Mouse (Mus musculus) MEL (cell line): ENCODE results near the gene Dctn1. TPM values are rescaled to one million over a fixed set of nuclear protein-coding genes. Genes with fewer than 3 reads are reported as not detected.

Source experiments
- DNase-seq: peaks from one replicate; pipeline ENCODE4 v3.0.0; 2011; ENCODE audit warnings: low read depth, low spot score
- H3K27ac ChIP-seq: 2 replicates; pipeline ENCODE4 v1.5.1; 2012; ENCODE audit warnings: low read depth, mild to moderate bottlenecking, control low read depth, low read length, moderate library complexity; ENCODE audit not compliant: control insufficient read depth
- H3K27me3 ChIP-seq, 2 experiments: fragments of 150-350 bp in 1 of 2; sonication (generic) in 1 of 2; 2 replicates each; pipeline ENCODE4 v1.6.1; 2012; ENCODE audit warnings: low read length in 2 of 2, mild to moderate bottlenecking in 2 of 2, improper control_type of control experiment in 1 of 2, moderate library complexity in 1 of 2; ENCODE audit not compliant: insufficient read depth in 2 of 2, control insufficient read depth in 1 of 2
- H3K36me3 ChIP-seq, 2 experiments: 2 replicates each; pipeline ENCODE4 v1.6.1; 2012 to 2014; ENCODE audit warnings: low read length in 2 of 2, improper control_type of control experiment in 1 of 2, inconsistent platforms in 1 of 2, mild to moderate bottlenecking in 1 of 2; ENCODE audit not compliant: insufficient read depth in 2 of 2, control insufficient read depth in 1 of 2
- H3K4me1 ChIP-seq, 2 experiments: fragments of 150-350 bp in 1 of 2; sonication (generic) in 1 of 2; 2 replicates each; pipeline ENCODE4 v1.6.1; 2012; ENCODE audit warnings: low read length in 2 of 2, improper control_type of control experiment in 1 of 2, mild to moderate bottlenecking in 1 of 2; ENCODE audit not compliant: insufficient read depth in 2 of 2, control insufficient read depth in 1 of 2
- H3K4me3 ChIP-seq, 2 experiments: fragments of 150-350 bp in 1 of 2; sonication (generic) in 1 of 2; 2 replicates each; pipeline ENCODE4 v1.5.1; 2012; ENCODE audit warnings: low read depth in 2 of 2, low read length in 2 of 2, mild to moderate bottlenecking in 2 of 2, moderate library complexity in 2 of 2, control low read depth in 1 of 2, improper control_type of control experiment in 1 of 2; ENCODE audit not compliant: control insufficient read depth in 1 of 2, insufficient read depth in 1 of 2
- H3K79me2 ChIP-seq: 2 replicates; pipeline ENCODE4 v1.6.1; 2012; ENCODE audit warnings: mild to moderate bottlenecking, low read length, moderate library complexity; ENCODE audit not compliant: control insufficient read depth, poor library complexity, insufficient read depth
- H3K9ac ChIP-seq: 2 replicates; pipeline ENCODE4 v1.6.1; 2012; ENCODE audit warnings: low read depth, mild to moderate bottlenecking, control low read depth, low read length, moderate library complexity; ENCODE audit not compliant: control insufficient read depth, poor library complexity, severe bottlenecking
- H3K9me3 ChIP-seq: fragments of 150-350 bp; sonication (generic); replicated peaks from 2 replicates; pipeline ENCODE4 v1.6.1; 2012; ENCODE audit warnings: mild to moderate bottlenecking, low read length, improper control_type of control experiment, moderate library complexity; ENCODE audit not compliant: insufficient read depth
- BHLHE40 ChIP-seq: IDR thresholded peaks from 2 replicates; pipeline ENCODE4 v1.6.1; 2012; ENCODE audit warnings: low read depth, mild to moderate bottlenecking, inconsistent platforms, low read length, improper control_type of control experiment, borderline replicate concordance
- CHD1 ChIP-seq: IDR thresholded peaks from 2 replicates; pipeline ENCODE4 v1.6.1; 2012; ENCODE audit warnings: low read depth, mild to moderate bottlenecking, inconsistent platforms, low read length, improper control_type of control experiment
- CHD2 ChIP-seq: IDR thresholded peaks from 2 replicates; pipeline ENCODE4 v1.6.1; 2011; ENCODE audit warnings: low read length, improper control_type of control experiment
- E2F4 ChIP-seq: IDR thresholded peaks from 2 replicates; pipeline ENCODE4 v1.6.1; 2011; ENCODE audit warnings: low read depth, low read length, improper control_type of control experiment, borderline replicate concordance
- ELF1 ChIP-seq: IDR thresholded peaks from 2 replicates; pipeline ENCODE4 v1.6.1; 2014; ENCODE audit warnings: low read depth, mild to moderate bottlenecking, inconsistent platforms, low read length, improper control_type of control experiment, moderate library complexity
- EP300 ChIP-seq, 2 experiments: IDR thresholded peaks; 2 replicates each; pipeline ENCODE4 v1.6.1; 2011; ENCODE audit warnings: improper control_type of control experiment in 2 of 2, low read length in 2 of 2, low read depth in 1 of 2, mild to moderate bottlenecking in 1 of 2
- GABPA ChIP-seq: IDR thresholded peaks from 2 replicates; pipeline ENCODE4 v1.6.1; 2012; ENCODE audit warnings: low read depth, mild to moderate bottlenecking, inconsistent platforms, low read length, improper control_type of control experiment, moderate library complexity
- GATA1 ChIP-seq: IDR thresholded peaks from 2 replicates; pipeline ENCODE4 v1.6.1; 2011; ENCODE audit warnings: low read depth, low read length, improper control_type of control experiment
- HCFC1 ChIP-seq: IDR thresholded peaks from 2 replicates; pipeline ENCODE4 v1.6.1; 2012; ENCODE audit warnings: low read depth, mild to moderate bottlenecking, inconsistent platforms, low read length, improper control_type of control experiment, moderate library complexity
- MAX ChIP-seq: IDR thresholded peaks from 2 replicates; pipeline ENCODE4 v1.6.1; 2011; ENCODE audit warnings: low read length, improper control_type of control experiment
- MEF2A ChIP-seq: IDR thresholded peaks from 2 replicates; pipeline ENCODE4 v1.6.1; 2014; ENCODE audit warnings: low read depth, mild to moderate bottlenecking, inconsistent platforms, low read length, improper control_type of control experiment; ENCODE audit not compliant: poor library complexity, insufficient replicate concordance, severe bottlenecking; ENCODE audit errors: extremely low read depth
- MXI1 ChIP-seq: IDR thresholded peaks from 2 replicates; pipeline ENCODE4 v1.6.1; 2011; ENCODE audit warnings: mild to moderate bottlenecking, low read depth, low read length, improper control_type of control experiment
- MYC ChIP-seq: IDR thresholded peaks from 2 replicates; pipeline ENCODE4 v1.6.1; 2011; ENCODE audit warnings: low read depth, mild to moderate bottlenecking, low read length, improper control_type of control experiment, moderate library complexity
- NELFE ChIP-seq: IDR thresholded peaks from 2 replicates; pipeline ENCODE4 v1.6.1; 2011; ENCODE audit warnings: low read depth, low read length, improper control_type of control experiment
- NRF1 ChIP-seq: IDR thresholded peaks from 2 replicates; pipeline ENCODE4 v1.6.1; 2014; ENCODE audit warnings: low read depth, mild to moderate bottlenecking, inconsistent platforms, low read length, improper control_type of control experiment, moderate library complexity; ENCODE audit not compliant: poor library complexity, insufficient read depth, severe bottlenecking
- POLR2A ChIP-seq, 2 experiments: IDR thresholded peaks; 2 replicates each; pipeline ENCODE4 v1.6.1; 2011 to 2012; ENCODE audit warnings: low read length in 2 of 2, mild to moderate bottlenecking in 2 of 2, control low read depth in 1 of 2, improper control_type of control experiment in 1 of 2, low read depth in 1 of 2, moderate library complexity in 1 of 2; ENCODE audit not compliant: control insufficient read depth in 1 of 2, insufficient read depth in 1 of 2, poor library complexity in 1 of 2
- POLR2AphosphoS2 ChIP-seq: IDR thresholded peaks from 2 replicates; pipeline ENCODE4 v1.6.1; 2011; ENCODE audit warnings: low read length, improper control_type of control experiment
- RCOR1 ChIP-seq: IDR thresholded peaks from 2 replicates; pipeline ENCODE4 v1.6.1; 2012; ENCODE audit warnings: low read depth, mild to moderate bottlenecking, inconsistent platforms, low read length, improper control_type of control experiment
- SIN3A ChIP-seq: IDR thresholded peaks from 2 replicates; pipeline ENCODE4 v1.6.1; 2012; ENCODE audit warnings: low read length, improper control_type of control experiment, inconsistent platforms
- SMC3 ChIP-seq: IDR thresholded peaks from 2 replicates; pipeline ENCODE4 v1.6.1; 2011; ENCODE audit warnings: low read depth, low read length, improper control_type of control experiment
- TAL1 ChIP-seq: IDR thresholded peaks from 2 replicates; pipeline ENCODE4 v1.6.1; 2012; ENCODE audit warnings: mild to moderate bottlenecking, inconsistent platforms, low read length, moderate library complexity, mixed read lengths
- TBP ChIP-seq: IDR thresholded peaks from 2 replicates; pipeline ENCODE4 v1.8.0; 2011; ENCODE audit warnings: low read depth, low read length, improper control_type of control experiment
- TCF12 ChIP-seq: IDR thresholded peaks from 2 replicates; pipeline ENCODE4 v1.6.1; 2014; ENCODE audit warnings: low read depth, mild to moderate bottlenecking, inconsistent platforms, low read length, improper control_type of control experiment, moderate library complexity
- USF1 ChIP-seq: IDR thresholded peaks from 2 replicates; pipeline ENCODE4 v1.6.1; 2014; ENCODE audit warnings: low read depth, mild to moderate bottlenecking, inconsistent platforms, low read length, improper control_type of control experiment, moderate library complexity
- USF2 ChIP-seq, 2 experiments: IDR thresholded peaks; 2 replicates each; pipeline ENCODE4 v1.6.1; 2011 to 2012; ENCODE audit warnings: improper control_type of control experiment in 2 of 2, low read length in 2 of 2, borderline replicate concordance in 1 of 2, inconsistent platforms in 1 of 2, low read depth in 1 of 2, mild to moderate bottlenecking in 1 of 2; ENCODE audit not compliant: insufficient read depth in 1 of 2
- ZC3H11A ChIP-seq: IDR thresholded peaks from 2 replicates; pipeline ENCODE4 v1.6.1; 2012; ENCODE audit warnings: low read depth, mild to moderate bottlenecking, inconsistent platforms, low read length, improper control_type of control experiment
- ZKSCAN1 ChIP-seq: IDR thresholded peaks from 2 replicates; pipeline ENCODE4 v1.6.1; 2012; ENCODE audit warnings: low read depth, mild to moderate bottlenecking, inconsistent platforms, low read length, improper control_type of control experiment, moderate library complexity
- ZMIZ1 ChIP-seq: IDR thresholded peaks from 2 replicates; pipeline ENCODE4 v1.6.1; 2012; ENCODE audit warnings: low read depth, mild to moderate bottlenecking, inconsistent platforms, low read length, improper control_type of control experiment, moderate library complexity
- polyA plus RNA-seq, 2 experiments: library from polyadenylated mRNA; stranded (reverse) in 1 of 2; unstranded in 1 of 2; fragments of >175 nt in 1 of 2; fragments of >200 nt in 1 of 2; gene quantifications; 2 replicates each; pipeline versions ENCODE4 v1.2.1 to v1.2.4; 2012; ENCODE audit warnings: low replicate concordance in 2 of 2, low read depth in 1 of 2; ENCODE audit not compliant: insufficient read length in 2 of 2, insufficient read depth in 1 of 2, missing spikeins in 1 of 2
- total RNA-seq: library from RNA; depleted of rRNA; stranded (reverse); fragments of 300-350 nt; gene quantifications from 2 replicates; pipeline ENCODE4 v1.2.3, GENCODE M21; 2012

Gene Dctn1
- total and polyA plus RNA-seq, 3 experiments = 23.3 to 81.9 TPM; not detected in 1

GRCm38 (mm10) chr6:83119734-83120051 is 46.0 kb upstream of the Dctn1 start:
- Histone ChIP-seq H3K27ac (peak overlapping the region; percentile 19; the same call in 1 of the 2 replicates), H3K9ac (peak overlapping the region; percentile 46), H3K4me3 (no peak overlapping the region; a peak in 1 of 4 replicates), H3K9me3 (no peaks in the 10 kb centered on the region), H3K27me3 (no peaks in the 10 kb centered on the region), H3K4me1 (peaks cover 0 to 27% of the 10 kb centered on the region in 2 experiments; a peak in 3 of 4 replicates), H3K79me2 (peaks cover 48% of the 10 kb centered on the region), H3K36me3 (peaks cover 0 to 31% of the 10 kb centered on the region in 2 experiments; a peak in 2 of 4 replicates)
- no peak for DNase-seq
- TF ChIP-seq USF2 (IDR thresholded peaks at IDR 0.05; ENCODE audit: borderline replicate concordance in 1 of 2, insufficient read depth in 1 of 2, low read depth in 1 of 2, low read length in 2 of 2) (no peak), TAL1 (no peak), MYC (no peak)

- peak within 1 kb of the TSS; percentile 80 for H3K27ac ChIP-seq
- H3K36me3 ChIP-seq = peaks cover 0 to 33% of the 10 kb centered on the region in 2 experiments; a peak in 2 of 4 replicates
- peaks cover 0 to 29% of the 10 kb centered on the region in 2 experiments; a peak in 3 of 4 replicates for H3K4me1 ChIP-seq
- H3K79me2 ChIP-seq = peaks cover 38% of the 10 kb centered on the region
- peak within 1 kb of the TSS; percentile 80 for H3K9ac ChIP-seq
- H3K27me3 ChIP-seq = no peaks in the 10 kb centered on the region
- H3K9me3 ChIP-seq = no peaks in the 10 kb centered on the region
- peak within 1 kb of the TSS; percentile 80 to 82 for H3K4me3 ChIP-seq
- peak; percentile 99 for DNase-seq
- TF ChIP-seq CHD1 (no peak), ZC3H11A (no peak), NELFE (peak; percentile 82), USF1 (peak; percentile 22; the same call in 1 of the 2 replicates), NRF1 (peak; percentile 41; the same call in 1 of the 2 replicates), ZKSCAN1 (no peak), E2F4 (peak; percentile 56; the same call in 1 of the 2 replicates), GATA1 (peak; percentile 49; the same call in 1 of the 2 replicates), BHLHE40 (no peak), TBP (peak; percentile 85), HCFC1 (peak; percentile 64), TAL1 (0 out of 2 replicates have a peak, but pooled peaks have one; percentile 3), CHD2 (peak; percentile 75), RCOR1 (no peak), SMC3 (no peak), SIN3A (peak; percentile 67), USF2 (IDR thresholded peaks at IDR 0.05; ENCODE audit: borderline replicate concordance in 1 of 2, insufficient read depth in 1 of 2, low read depth in 1 of 2, low read length in 2 of 2) (no peak), ELF1 (0 out of 2 replicates have a peak, but pooled peaks have one; percentile 12), ZMIZ1 (peak; percentile 45; the same call in 1 of the 2 replicates), TCF12 (no peak; the same call in 1 of the 2 replicates), EP300 (IDR thresholded peaks at IDR 0.05; ENCODE audit: low read depth in 1 of 2, low read length in 2 of 2) (peak in 1 of 2 experiments; percentile 26; a peak in 2 of 4 replicates), MXI1 (0 out of 2 replicates have a peak, but pooled peaks have one; percentile 37), GABPA (no peak), MAX (peak; percentile 65; the same call in 1 of the 2 replicates), POLR2AphosphoS2 (peak; percentile 96), POLR2A (IDR thresholded peaks at IDR 0.05; ENCODE audit: control insufficient read depth in 1 of 2, insufficient read depth in 1 of 2, low read depth in 1 of 2, low read length in 2 of 2, poor library complexity in 1 of 2) (peak; percentile 60 to 90), MEF2A (no peak)
Measured at GRCm38 (mm10) chr6:83120930-83121862, 44.5 kb upstream of the Dctn1 start, which contains the start of gene Wbp1. TSS of gene Wbp1 (minus strand) at chr6:83121559.
